Mouse (Mus musculus): ENCODE measurements around the gene Nutf2.
"Not testable (repeated sequence)": the region's sequence is repeated elsewhere in the genome, so short reads cannot be mapped to it uniquely, and the experiment has no call there.

Nutf2 gene

DNA sequence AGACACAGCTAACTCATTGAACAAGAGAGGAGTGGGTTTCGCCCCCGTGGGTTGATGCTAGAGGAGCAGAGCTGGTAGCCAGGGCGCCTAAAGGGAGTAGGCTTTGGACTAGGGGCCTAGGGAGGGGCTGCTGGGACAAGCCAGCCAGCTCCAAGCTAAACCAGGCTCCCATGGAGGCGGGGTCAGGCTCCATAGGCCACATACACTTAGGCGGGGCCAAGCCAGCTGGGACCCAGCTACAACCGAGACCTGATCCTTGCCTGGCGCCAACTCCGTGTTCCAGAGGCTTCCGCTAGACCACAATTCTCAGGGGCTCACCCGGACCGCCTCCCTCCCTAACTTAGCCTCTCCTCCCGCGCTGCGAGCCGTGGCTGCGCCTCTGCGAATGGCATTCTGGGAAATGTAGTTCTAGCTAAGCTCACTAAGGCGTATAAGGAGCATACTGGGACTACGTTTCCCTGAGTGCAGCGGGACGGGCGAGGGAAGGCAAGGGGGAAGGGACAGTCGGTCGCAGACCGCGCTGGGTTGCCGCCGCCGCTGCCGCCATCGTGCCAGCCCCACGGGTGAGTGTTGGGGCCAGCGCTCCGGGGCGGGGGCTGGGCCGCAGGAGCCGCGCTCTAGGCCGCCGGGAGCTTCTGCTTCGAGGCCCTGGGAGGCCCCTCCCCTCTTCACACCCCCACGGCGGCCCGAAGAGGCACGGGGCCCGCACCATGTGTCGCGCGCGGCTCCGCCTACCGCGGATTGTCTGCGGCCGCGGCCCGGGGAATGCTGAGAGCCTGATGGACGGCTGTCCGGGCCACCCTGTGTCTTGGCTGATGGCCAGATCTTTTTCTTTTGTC, at the start of gene Nutf2:
Gene Nutf2, plus strand, starts transcription at position 438 of the 839 bp plus-strand sequence.
- peak; percentile 83 to 91 for DNase-seq (ENCODE audit: low read depth in 1 of 2, low spot score in 2 of 2)

DNA sequence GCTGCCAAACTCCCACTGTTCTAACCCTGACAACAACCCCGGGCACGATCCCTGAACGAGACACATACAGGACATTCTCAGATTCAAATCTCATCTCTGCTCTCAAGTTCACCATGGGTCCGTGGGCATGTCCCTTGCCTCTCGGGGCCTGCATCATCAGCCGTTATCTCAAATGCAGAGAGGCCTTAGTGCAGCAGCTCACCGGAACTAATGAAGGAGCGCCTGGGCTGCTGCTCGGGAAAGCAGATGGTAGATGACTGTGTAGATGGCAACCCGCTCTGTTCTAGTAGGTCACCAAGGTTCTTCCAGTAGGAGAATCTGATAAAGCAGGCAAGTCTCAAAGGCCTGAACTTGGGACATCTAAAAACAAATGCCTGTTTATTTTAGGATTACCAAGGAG, 49.3 kb upstream of the Nutf2 start:
- DNase-seq (ENCODE audit: low read depth in 1 of 2, low spot score in 2 of 2) = no peak

DNA sequence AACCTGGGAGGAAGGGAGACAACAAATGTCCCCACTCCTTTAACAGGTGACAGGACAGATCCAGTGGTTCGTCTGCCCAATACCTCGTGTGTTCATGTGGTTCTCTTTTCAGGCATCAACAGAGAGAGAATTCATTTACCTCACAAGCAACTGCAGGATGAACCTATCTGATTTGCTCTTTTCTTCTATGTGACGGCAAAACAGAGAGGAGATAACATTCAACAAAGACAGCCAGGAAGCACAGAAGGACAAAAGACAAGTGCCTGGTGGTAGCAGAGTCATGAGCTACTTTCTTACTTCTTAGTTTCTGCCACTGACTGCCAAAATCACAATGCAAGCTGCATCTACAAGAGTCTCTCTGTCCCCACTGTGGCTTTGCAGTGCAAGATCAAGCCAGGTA, 48.8 kb upstream of the Nutf2 start:
- no peak for DNase-seq (ENCODE audit: low read depth in 1 of 2, low spot score in 2 of 2)

DNA sequence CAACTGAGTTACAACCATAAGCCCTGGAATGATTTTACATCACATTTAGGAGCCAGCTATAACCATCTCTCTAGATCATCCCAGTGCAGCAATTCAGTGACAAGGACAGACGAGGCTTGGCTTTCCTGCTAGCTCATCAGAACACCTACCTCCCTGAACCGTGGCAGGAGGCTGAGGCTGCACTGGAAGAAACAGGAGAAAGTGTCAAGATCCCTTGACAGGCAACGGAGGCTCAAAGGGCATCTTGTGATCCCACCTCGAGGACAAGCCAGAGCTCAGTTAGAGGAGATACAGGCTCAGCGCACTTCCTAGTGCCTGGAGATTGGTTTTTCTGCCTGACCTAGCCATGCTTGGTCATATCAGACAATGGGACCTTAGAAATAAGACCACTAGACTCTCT, 47.9 kb upstream of the Nutf2 start:
- no peak for DNase-seq (ENCODE audit: low read depth in 1 of 2, low spot score in 2 of 2)

DNA sequence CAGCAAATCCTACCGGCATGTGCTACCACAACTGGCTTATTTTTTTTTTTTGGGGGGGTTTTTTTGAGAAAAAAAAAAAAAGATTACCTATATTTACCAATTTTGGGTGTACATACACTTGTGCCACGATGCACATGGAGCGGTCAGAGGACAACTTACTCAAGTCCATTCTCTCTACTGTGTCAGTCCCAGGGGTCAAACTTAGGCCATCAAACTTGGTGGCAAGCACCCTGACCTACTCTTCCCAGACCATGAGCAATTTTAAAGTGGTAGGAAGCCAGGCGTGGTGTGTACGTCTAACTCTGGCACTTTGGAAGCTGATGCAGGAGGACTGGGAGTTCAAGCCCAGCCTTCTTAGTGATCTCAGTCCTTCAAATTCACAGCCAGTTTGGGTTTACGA, 47.1 kb upstream of the Nutf2 start:
- no peak for DNase-seq (ENCODE audit: low read depth in 1 of 2, low spot score in 2 of 2)

DNA sequence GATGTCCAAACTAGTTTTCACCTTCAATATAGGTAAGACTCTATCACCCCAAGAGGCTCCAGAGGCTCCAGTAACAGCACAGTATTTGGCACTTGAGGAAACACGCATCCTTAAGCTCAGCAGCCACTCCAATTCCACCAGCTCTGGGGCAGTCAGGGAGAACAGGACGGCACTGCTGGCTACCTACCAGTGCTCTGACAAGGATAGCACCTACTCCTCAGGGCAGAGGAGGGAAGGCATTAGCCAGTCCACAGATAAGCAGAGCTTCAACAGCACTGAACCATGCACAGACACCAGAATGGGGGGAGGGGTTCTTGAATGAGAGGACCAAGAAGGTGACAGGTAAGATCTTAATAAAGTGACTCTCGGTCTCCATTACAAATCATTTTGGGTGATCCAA, 40.7 kb upstream of the Nutf2 start:
- DNase-seq (ENCODE audit: low read depth in 1 of 2, low spot score in 2 of 2) = no peak

DNA sequence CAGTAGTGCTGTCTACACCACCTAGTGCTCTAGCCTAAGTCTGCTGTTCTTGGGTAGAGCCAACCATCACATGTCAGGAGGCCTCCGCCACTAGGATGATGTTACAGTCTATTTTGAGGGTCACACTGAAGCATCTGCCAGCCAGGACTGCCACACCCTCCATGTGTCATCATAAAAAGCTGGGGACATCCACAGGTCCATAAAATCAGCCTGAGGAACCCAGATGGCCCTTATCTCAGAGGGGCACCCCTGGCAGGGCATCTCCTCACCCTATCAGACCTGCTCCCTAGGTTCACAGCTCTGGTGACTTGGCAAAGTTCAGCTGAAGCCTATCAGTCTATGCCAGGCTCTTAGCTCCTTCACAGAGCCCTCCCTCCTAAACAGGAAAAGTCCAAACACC, 39.5 kb upstream of the Nutf2 start:
- no peak for DNase-seq (ENCODE audit: low read depth in 1 of 2, low spot score in 2 of 2)

DNA sequence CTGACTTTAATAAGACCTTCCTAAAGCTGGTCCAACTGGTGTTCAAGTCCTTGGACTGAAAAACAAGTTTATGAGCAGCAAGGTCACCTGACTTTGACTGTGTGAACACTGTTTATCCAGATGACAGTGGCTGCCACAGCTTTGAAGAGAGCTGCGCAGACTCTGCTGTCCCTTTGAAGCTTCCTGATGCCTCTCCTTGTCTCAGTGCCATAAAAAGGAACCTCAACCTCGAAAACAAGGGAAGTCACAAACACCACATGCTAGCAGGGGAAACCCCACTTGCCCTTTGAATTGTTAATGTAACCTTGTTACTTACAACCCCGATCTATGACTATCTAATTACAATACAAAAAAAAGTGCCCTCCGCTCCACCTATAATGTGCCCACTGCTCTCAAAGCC, 34.9 kb upstream of the Nutf2 start:
- peak; percentile 6 to 39 for DNase-seq (ENCODE audit: low read depth in 1 of 2, low spot score in 2 of 2)

DNA sequence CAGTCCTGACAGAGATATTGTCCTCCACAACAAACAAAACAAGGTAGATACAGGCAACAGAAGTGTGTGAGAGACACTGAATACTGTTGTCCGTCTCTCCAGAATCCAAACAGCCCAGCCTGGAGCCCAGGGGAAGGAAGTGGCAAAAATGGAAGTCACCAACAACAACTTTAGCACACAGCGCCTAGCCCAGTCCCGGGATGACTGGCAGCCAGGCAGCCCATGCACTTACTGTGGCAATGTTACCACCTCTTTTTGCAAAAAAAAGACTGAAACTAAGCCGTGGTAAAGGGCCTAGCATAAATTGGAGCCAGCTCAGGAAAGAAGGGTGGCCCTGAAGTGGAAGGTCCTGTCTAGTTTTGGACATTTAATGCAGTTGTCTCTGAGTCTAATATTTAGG, 34.0 kb upstream of the Nutf2 start:
- DNase-seq (ENCODE audit: low read depth in 1 of 2, low spot score in 2 of 2) = no peak

DNA sequence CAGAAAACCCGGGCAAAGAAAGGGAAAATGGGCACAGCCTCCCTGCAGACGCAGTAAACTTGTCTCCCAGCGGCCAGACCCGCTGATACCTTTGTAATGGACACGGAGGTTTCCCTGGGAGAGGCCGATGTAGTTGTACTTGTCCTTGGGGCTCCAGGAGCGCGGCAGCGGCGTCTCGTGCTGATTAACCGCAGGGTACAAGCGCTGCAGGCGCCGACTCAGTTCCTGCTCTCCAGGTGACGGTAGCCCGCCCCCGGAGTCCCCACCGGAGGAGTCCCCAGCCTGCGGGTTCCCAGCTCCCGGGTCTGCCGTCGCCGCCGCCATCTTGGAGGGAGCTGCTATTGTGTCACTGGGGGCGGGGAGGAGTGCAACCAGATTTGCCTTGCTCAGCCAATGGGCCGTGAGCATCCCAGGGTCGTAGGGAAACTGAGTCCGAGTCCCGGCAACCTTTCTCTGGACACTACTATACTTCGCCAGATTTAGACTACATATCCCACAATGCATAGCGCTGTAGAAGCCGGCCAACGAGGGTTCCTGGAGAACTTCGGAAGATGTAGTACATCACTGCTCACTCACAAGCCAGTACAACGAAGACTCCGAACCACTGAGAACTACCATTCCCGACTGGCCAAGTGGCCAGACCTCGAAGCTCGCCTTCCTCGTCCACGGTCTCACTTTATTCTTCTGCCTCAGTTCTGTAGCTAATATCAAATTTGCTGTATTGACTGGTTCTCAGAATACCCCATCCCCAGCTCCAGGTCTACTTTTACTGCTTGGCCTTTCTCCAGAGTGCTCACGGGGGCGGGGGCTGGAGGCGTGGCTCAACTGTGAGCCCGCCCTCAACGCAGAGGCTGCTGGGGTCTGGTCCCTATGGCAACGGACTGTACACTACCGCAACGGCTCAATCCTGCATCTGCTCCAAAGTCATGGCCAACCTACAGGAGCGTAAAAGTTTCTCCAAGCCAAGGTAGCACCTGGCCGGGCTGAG, 33.2 kb upstream of the Nutf2 start, which contains the start of the genes Ranbp10 and Tsnaxip1:
Gene Ranbp10, minus strand, starts transcription at position 490 of the 988 bp plus-strand sequence.
Gene Tsnaxip1, plus strand, starts transcription at position 871 of the 988 bp plus-strand sequence.
- peak; percentile 90 to 91 for DNase-seq (ENCODE audit: low read depth in 1 of 2, low spot score in 2 of 2)

DNA sequence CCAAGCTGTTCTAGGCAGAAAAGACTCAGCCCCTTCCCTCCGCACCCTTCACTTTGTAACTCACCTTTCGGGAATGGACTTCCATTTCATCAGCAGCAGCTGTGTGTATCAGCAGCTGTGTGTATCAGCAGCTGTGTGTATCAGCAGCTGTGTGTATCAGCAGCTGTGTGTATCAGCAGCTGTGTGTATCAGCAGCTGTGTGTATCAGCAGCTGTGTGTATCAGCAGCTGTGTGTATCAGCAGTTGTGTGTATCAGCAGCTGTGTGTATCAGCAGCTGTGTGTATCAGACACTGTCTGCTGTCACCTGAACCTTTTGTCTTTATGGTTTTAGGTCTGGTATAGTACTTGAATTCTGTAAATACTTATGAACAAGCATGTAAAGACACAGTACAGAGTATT, 26.6 kb upstream of the Nutf2 start:
- DNase-seq (ENCODE audit: low read depth in 1 of 2, low spot score in 2 of 2) = not testable (repeated sequence)

DNA sequence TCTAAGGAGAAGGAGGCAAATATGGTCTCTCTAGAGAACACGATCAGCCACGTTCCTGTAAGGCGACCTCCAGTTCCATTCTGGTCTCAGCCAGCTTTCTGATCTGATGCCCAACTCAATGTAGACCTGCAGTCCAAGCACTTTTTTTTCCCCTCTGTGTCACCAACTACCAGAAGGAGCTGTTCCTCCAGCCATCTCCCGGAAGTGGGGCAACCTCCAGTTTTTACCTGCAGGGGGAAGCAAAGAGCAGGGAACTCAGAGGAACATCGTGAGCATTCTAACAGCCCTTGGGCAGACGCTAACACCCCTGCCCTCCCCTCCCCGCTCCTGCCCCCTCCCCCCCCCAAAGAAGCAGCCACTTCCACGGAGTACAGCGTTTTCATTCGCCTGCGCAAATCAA, 25.1 kb upstream of the Nutf2 start:
- DNase-seq (ENCODE audit: low read depth in 1 of 2, low spot score in 2 of 2) = peak in 1 of 2 experiments; percentile 75

DNA sequence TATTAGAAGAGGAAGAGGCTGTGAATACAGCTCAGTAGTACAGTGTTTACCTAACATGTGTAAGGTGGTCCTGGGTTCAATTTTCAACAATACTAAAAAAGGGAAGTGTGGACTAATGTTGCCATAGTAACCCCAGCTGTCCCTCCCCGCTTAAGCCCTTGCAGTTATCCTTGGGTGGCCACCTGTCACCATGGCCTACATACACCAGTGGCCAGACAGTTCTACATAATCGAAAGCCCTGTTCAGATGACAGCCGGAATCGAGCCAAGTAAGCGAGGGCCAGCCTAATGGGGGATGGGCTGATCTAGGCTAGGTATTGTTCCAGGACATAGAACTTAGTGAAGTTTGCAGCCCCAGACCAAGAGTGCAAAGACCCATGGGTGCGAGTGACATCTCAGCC, 23.4 kb upstream of the Nutf2 start:
- DNase-seq (ENCODE audit: low read depth in 1 of 2, low spot score in 2 of 2) = no peak

DNA sequence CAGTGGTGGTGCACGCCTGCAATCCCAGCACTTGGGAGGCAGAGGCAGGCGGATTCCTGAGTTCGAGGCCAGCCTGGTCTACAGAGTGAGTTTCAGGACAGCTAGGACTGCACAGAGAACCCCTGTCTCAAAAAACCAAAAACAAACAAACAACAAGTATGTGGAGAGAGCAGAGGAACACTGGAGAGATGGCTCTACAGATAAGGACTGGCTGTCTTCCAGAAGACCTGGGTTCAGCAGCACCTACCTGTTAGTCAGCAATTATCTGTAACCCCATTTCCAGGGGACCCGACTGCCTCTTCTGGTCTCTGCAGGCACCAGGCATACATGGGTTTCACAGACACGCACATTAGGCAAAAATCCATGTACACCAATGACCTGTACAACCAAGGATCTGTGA, 21.2 kb upstream of the Nutf2 start:
- no peak for DNase-seq (ENCODE audit: low read depth in 1 of 2, low spot score in 2 of 2)

DNA sequence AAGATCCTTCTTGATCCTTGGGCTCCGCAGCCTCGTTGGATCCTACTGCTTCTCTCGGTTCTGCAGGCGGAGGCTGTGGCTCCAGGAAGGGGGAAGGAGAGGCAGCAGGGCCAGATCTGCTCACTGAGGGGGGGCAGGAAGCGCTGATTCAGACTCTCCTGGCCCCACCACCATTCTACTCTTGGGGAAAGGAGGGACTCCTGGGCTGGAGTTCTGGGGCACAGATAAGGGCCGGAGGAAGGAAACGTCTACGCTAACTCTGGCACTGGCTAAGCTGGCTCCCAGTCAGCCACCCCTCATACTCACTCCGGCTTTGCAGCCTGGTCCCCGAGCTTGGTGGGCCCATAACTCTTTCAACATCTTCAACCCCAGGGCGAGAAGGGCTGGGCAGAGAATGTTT, 13.7 kb upstream of the Nutf2 start:
- no peak for DNase-seq (ENCODE audit: low read depth in 1 of 2, low spot score in 2 of 2)

DNA sequence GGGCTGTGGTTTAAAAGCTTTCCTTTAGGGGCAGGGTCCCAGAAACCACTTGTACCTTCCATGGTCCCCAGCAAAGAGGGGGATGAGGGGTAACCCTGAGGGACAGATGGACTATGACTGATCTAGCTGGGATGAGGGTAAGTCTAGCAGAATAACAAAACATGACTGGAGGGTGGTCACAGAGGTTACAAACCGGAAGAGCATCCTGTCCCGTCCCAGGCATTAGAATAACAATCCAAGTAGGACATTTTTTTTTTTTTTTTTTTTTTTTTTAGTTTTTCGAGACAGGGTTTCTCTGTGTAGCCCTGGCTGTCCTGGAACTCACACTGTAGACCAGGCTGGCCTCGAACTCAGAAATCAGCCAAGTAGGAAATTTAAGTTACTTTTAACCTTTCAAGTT, 10.4 kb upstream of the Nutf2 start:
- DNase-seq (ENCODE audit: low read depth in 1 of 2, low spot score in 2 of 2) = no peak

DNA sequence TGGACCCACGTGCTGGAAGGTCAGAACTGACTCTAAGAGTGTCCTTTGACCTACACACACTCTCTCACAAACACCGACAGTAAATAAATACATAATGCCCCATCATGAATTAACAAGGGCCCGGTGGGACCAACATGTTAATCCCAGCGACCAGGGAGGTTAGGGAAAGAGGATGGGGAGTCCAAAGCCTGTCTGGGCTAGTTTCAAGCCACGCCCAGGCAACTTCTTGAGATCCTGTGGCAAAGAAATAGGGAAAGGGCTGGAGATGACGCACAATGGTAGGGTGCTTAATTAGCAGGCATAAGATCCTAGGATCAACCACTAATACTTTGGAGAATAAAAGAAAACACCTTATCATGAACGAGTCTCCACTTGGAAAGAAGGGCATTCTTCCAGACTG, 9.8 kb upstream of the Nutf2 start:
- no peak for DNase-seq (ENCODE audit: low read depth in 1 of 2, low spot score in 2 of 2)

DNA sequence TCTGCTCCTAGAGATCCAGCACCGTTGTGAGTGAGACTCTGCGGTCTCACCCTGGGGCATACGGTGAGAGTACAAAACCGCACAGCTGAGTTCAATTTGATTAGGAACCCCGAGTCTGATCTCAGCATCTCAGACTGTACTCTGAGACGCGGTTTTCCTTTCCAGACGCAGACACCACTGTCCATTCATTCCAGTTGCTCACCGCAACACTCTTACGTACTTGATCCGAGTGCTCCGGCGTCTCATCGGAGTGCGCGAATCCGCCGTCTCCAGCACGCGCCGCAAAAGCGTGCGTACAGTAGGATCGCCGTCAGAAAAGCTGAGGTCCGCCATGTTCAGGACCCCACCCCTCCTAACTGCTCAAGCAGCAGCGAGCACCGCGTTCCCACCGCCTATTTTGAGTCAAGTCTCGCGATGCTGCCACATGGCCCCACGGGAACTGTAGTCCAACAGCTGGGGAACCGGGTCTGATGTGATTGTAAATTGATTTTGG, 8.7 kb upstream of the Nutf2 start:
- DNase-seq (ENCODE audit: low read depth in 1 of 2, low spot score in 2 of 2) = peak; percentile 40 to 72

DNA sequence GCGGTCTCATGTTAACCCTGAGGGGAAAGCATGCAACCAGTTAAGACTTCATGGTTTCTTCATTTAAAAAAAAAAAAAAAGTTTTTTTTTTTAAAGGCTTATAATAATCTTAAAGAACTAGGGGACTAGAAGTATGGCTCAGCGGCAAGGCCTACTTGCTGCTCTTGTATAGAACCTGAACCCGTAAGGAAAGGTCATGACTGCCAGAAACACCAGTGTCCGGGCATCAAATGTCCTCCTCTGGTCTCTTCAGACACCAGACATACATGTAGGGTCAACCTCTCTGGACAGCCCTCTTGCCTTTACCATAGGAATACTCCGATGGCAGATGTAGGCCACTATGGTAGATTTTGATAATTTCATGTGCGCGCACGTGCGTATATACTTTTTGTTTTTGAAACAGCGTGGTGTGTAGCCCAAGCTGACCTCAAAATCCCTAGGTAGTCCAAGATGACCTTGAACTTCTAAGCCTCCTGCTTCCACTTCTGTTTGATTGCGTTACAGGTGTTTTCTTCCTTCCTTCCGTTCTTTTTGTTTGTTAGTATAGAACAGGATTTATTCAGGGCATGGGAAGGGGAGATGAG, 8.1 kb upstream of the Nutf2 start:
- DNase-seq (ENCODE audit: low read depth in 1 of 2, low spot score in 2 of 2) = no peak

DNA sequence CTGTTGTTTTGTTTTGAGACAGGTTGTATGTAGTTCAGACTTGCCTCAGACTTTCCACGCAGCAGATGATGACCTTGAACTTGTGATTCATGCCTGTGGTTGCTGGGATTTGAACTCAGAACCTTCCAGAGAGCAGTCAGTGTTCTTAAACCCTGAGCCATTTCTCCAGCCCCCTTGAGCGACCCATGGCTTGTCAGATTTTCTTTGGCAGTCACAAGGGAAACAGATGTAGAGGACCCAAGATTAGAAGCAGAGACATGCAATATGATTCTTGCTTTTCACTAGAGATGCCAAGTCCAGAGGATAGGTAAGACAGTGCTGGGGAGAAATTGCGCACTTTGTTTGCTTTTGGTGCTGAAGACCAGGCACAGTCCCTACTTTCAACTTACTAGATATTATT, 7.2 kb upstream of the Nutf2 start, which contains the start of gene Cenpt:
Gene Cenpt, minus strand, starts transcription at position 101 of the 400 bp plus-strand sequence.
- DNase-seq (ENCODE audit: low read depth in 1 of 2, low spot score in 2 of 2) = no peak

DNA sequence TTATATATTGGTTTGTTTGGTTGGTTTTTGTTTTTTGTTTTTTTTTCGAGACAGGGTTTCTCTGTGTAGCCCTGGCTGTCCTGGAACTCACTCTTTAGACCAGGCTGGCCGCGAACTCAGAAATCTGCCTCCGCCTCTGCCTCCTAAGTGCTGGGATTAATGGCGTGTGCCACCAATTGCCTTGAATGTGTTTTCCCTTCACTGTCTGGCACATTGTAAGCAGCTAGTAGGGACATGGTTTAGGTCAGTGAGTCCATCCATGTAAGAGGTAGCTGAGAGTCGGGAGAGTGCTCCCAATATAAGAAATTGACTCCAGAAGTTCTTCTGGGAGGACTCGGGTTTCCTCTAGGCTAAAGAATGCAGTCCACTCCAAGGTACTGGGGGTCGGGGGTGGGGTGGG, 6.1 kb upstream of the Nutf2 start:
- DNase-seq (ENCODE audit: low read depth in 1 of 2, low spot score in 2 of 2) = no peak
